Mouse (Mus musculus) thymus, adult 2 months (tissue): ENCODE data around the gene Mapkap1.

Experiments
- CTCF ChIP-seq: fragments of 200-500 bp; IDR thresholded peaks from 2 replicates; pipeline ENCODE4 v1.5.1; 2012; ENCODE audit warnings: mild to moderate bottlenecking, control low read depth, low read length, moderate library complexity, borderline replicate concordance; ENCODE audit not compliant: control insufficient read depth, poor library complexity, insufficient read depth; ENCODE audit errors: extremely low read depth
- POLR2A ChIP-seq: fragments of 200-500 bp; IDR thresholded peaks from 2 replicates; pipeline ENCODE4 v1.6.1; 2012; ENCODE audit warnings: mild to moderate bottlenecking, low read length, control low read depth, moderate library complexity; ENCODE audit not compliant: control insufficient read depth, poor library complexity, insufficient read depth; ENCODE audit errors: extremely low read depth

- TF ChIP-seq POLR2A: no peak
- TF ChIP-seq CTCF: no peak
These were observed 217.5 kb downstream of the Mapkap1 start for GRCm38 (mm10) chr2:34624076-34624475.
